Mouse (Mus musculus) liver, embryonic 13.5 days (tissue): ENCODE measurements around the gene Ccdc141. TPM values are rescaled to one million over a fixed set of nuclear protein-coding genes. Genes with fewer than 3 reads are reported as not detected.

Source experiments
- ATAC-seq: fragments of 200-750 bp; cut with Nextera tagmentation; 2 replicates; pipeline ENCODE4 v1.8.0; 2017; ENCODE audit warnings: low read depth, mild to moderate bottlenecking, moderate number of reproducible peaks, moderate library complexity
- DNase-seq: peaks from one replicate; pipeline ENCODE4 v3.0.0; 2022
- H3K27ac ChIP-seq: fragments of 300-500 bp; sonication (generic); 2 replicates; pipeline ENCODE4 v1.5.1; 2015; ENCODE audit warnings: moderate library complexity, mild to moderate bottlenecking, inconsistent platforms
- H3K27me3 ChIP-seq: fragments of 300-500 bp; sonication (generic); 2 replicates; pipeline ENCODE4 v1.6.1; 2015; ENCODE audit warnings: mild to moderate bottlenecking, inconsistent platforms
- H3K36me3 ChIP-seq: fragments of 300-500 bp; sonication (generic); 2 replicates; pipeline ENCODE4 v1.6.1; 2015; ENCODE audit warnings: mild to moderate bottlenecking, inconsistent platforms
- H3K4me1 ChIP-seq: fragments of 300-500 bp; sonication (generic); replicated peaks from 2 replicates; pipeline ENCODE4 v1.6.1; 2015; ENCODE audit warnings: inconsistent platforms
- H3K4me2 ChIP-seq: fragments of 300-500 bp; sonication (generic); 2 replicates; pipeline ENCODE4 v1.6.1; 2015; ENCODE audit warnings: inconsistent platforms, mild to moderate bottlenecking, moderate library complexity
- H3K4me3 ChIP-seq: fragments of 300-500 bp; sonication (generic); replicated peaks from 2 replicates; pipeline ENCODE4 v1.5.1; 2015; ENCODE audit warnings: mild to moderate bottlenecking, inconsistent platforms
- H3K9ac ChIP-seq: fragments of 300-500 bp; sonication (generic); 2 replicates; pipeline ENCODE4 v1.6.1; 2015; ENCODE audit warnings: mild to moderate bottlenecking, inconsistent platforms
- H3K9me3 ChIP-seq: fragments of 300-500 bp; sonication (generic); replicated peaks from 2 replicates; pipeline ENCODE4 v1.6.1; 2016; ENCODE audit warnings: inconsistent platforms
- WGBS: fragments of 180-500 bp; shearing (Covaris S2); methylation state at CpG from one replicate; pipeline ENCODE4 v1.1.7; 2015; ENCODE audit not compliant: insufficient replicate concordance; 5-methylcytosine and 5-hydroxymethylcytosine counted together
- polyA plus RNA-seq: library from polyadenylated mRNA; unstranded; fragments of >200 nt; fragmentation: Nextera tagmentation; extraction: Ambion mirVana; gene quantifications from 2 replicates; pipeline ENCODE4 v1.2.1, GENCODE M21; 2015

The Ccdc141 gene
- 1.0 and 1.1 TPM in 2 replicates for polyA plus RNA-seq

GRCm38 (mm10) chr2:77170633-77171105, at the start of gene Ccdc141:
TSS of gene Ccdc141 (minus strand) at chr2:77170636.
- no peak for DNase-seq
- H3K27me3 ChIP-seq = 0 out of 2 replicates have a peak, but pooled peaks cover 4% of the 10 kb centered on the region
- no peaks in the 10 kb centered on the region for H3K9me3 ChIP-seq
- H3K27ac ChIP-seq = no peak within 1 kb of the TSS
- H3K4me3 ChIP-seq = peak within 1 kb of the TSS; percentile 62
- WGBS = 1% methylated on average over 4 of the region's 6 CpGs
- H3K36me3 ChIP-seq = no peaks in the 10 kb centered on the region
- H3K4me2 ChIP-seq = peak within 1 kb of the TSS; percentile 81
- peaks cover 44% of the 10 kb centered on the region for H3K4me1 ChIP-seq
- ATAC-seq = peak; percentile 49
- H3K9ac ChIP-seq = peak within 1 kb of the TSS; percentile 67

DNA sequence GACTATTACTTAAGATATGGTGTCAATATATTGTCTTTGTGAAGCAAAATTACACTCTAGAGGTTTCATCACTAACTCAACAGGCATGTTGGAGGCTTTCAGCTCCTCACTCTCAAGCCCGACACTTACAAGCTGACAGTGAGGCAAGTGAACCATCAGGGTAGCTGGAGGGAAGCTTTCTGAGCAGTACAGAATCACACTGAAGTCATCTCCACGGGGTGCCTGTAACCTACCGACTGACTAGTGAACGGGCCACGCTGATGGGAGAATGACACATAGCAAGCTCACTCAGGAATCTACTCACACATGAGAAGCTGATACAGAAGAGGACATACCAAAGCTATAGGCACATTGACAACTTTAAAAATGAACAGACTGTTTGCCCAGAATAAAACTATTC, 42.4 kb upstream of the Ccdc141 start:
- Histone ChIP-seq H3K4me2 (no peak overlapping the region), H3K36me3 (no peaks in the 10 kb centered on the region), H3K27ac (no peak overlapping the region), H3K27me3 (no peaks in the 10 kb centered on the region), H3K4me1 (no peaks in the 10 kb centered on the region), H3K4me3 (no peak overlapping the region), H3K9me3 (no peaks in the 10 kb centered on the region), H3K9ac (no peak overlapping the region)
- WGBS = 67% methylated on average over 5 of the region's 5 CpGs
- no peak for ATAC-seq
- DNase-seq = no peak

GRCm38 (mm10) chr2:77206951-77207350, 36.5 kb upstream of the Ccdc141 start:
- DNase-seq (no peak), ATAC-seq (no peak)
- Histone ChIP-seq H3K36me3 (no peaks in the 10 kb centered on the region), H3K4me3 (no peak overlapping the region), H3K4me2 (no peak overlapping the region), H3K9ac (no peak overlapping the region), H3K27ac (no peak overlapping the region), H3K27me3 (no peaks in the 10 kb centered on the region), H3K4me1 (no peaks in the 10 kb centered on the region), H3K9me3 (no peaks in the 10 kb centered on the region)
- 72% methylated on average over 3 of the region's 3 CpGs for WGBS

DNA sequence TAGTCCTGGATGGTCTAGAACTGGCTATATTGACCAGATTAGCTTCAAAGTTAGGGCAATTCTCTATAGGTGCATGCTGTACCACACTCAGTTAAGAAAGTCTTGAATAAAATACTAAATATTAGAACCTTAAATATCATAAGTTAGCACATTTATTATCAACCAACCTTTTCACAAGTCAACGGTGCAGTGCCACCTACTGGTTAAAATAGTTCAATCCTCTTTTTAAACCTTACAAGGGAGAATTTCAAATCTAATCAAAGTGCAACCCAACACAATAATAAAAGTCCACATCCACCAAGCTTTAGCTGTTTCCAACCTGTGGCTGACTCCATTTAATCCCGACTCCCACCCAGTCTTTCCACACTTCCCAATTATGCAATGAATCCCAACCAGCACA, 33.5 kb upstream of the Ccdc141 start:
- Histone ChIP-seq H3K27ac (no peak overlapping the region), H3K4me2 (no peak overlapping the region), H3K9me3 (no peaks in the 10 kb centered on the region), H3K27me3 (no peaks in the 10 kb centered on the region), H3K4me1 (peaks cover 12% of the 10 kb centered on the region), H3K36me3 (no peaks in the 10 kb centered on the region), H3K4me3 (no peak overlapping the region), H3K9ac (no peak overlapping the region)
- no peak for ATAC-seq
- no peak for DNase-seq
- 40% methylated on average over 2 of the region's 2 CpGs for WGBS

DNA sequence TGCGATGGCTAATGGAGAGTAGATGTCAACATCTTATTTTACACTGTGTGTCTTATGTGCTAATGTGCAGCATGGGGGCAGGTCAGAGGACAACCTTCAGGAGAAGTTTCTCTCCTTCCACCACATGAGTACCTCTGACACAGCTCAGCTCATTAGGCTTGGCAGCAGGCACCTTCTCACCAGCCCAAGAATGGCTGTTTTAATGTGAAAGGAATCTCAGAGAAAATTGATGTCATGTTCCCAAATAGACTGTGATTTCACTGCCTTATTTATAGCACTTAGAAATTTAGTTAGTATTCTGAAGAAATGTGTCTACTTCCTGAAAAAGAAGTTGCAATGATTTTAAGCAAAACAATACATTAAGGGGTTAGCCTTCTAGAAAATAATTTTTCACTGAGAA, 31.5 kb upstream of the Ccdc141 start:
- Histone ChIP-seq H3K4me2 (no peak overlapping the region), H3K9ac (no peak overlapping the region), H3K9me3 (no peaks in the 10 kb centered on the region), H3K36me3 (no peaks in the 10 kb centered on the region), H3K4me1 (peaks cover 12% of the 10 kb centered on the region), H3K27ac (no peak overlapping the region), H3K27me3 (no peaks in the 10 kb centered on the region), H3K4me3 (no peak overlapping the region)
- ATAC-seq (no peak), DNase-seq (no peak)
- 76% methylated on average over 1 of the region's 1 CpGs for WGBS

DNA sequence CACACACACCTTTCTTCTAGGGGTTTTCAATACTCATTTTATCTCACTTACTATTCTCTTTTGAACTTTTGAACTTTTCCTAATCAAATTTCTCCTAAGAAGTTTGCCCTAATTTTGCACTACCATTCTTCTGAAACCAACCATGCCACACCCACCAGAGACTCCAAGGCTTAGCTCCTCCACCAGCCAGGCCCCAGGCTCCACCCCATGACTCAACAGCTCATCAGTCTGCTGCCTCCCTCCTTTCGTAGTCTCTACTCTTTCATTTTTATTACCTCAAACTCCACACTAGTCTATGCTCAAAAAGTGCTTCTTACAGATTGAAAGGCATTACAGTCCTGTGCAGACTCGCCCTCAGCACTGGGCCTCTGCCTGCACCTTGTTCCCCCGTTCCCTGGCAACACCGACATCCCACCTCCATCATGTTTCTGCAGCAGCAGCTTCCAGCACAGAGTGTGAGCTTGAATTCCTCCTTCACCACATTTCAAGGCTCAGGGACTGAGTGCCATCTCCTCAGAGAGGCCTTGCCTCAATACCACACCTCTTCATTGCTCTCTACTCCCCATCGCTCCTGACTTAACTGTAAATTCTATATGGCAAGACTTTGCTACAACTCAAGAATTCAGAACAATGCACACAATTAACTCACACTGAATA, 30.6 kb upstream of the Ccdc141 start:
- Histone ChIP-seq H3K4me3 (peak overlapping the region; percentile 35), H3K9ac (no peak overlapping the region), H3K9me3 (no peaks in the 10 kb centered on the region), H3K27ac (peak overlapping the region; percentile 58; the same call in 1 of the 2 replicates), H3K4me2 (peak overlapping the region; percentile 46), H3K27me3 (no peaks in the 10 kb centered on the region), H3K4me1 (peaks cover 12% of the 10 kb centered on the region), H3K36me3 (no peaks in the 10 kb centered on the region)
- 72% methylated on average over 5 of the region's 5 CpGs for WGBS
- peak; percentile 90 for ATAC-seq
- DNase-seq = peak; percentile 69

- WGBS = 81% methylated on average over 4 of the region's 4 CpGs
- Histone ChIP-seq H3K36me3 (no peaks in the 10 kb centered on the region), H3K4me2 (no peak overlapping the region), H3K4me3 (no peak overlapping the region), H3K4me1 (peaks cover 12% of the 10 kb centered on the region), H3K27me3 (no peaks in the 10 kb centered on the region), H3K9me3 (no peaks in the 10 kb centered on the region), H3K9ac (no peak overlapping the region), H3K27ac (no peak overlapping the region)
- no peak for DNase-seq
- ATAC-seq = 0 out of 2 replicates have a peak, but pooled peaks have one; percentile 39
Measured at GRCm38 (mm10) chr2:77200379-77200778, 29.9 kb upstream of the Ccdc141 start.

- H3K4me3 ChIP-seq = no peak overlapping the region
- no peaks in the 10 kb centered on the region for H3K27me3 ChIP-seq
- no peaks in the 10 kb centered on the region for H3K36me3 ChIP-seq
- H3K4me1 ChIP-seq = peaks cover 12% of the 10 kb centered on the region
- no peak for ATAC-seq
- H3K9me3 ChIP-seq = no peaks in the 10 kb centered on the region
- no peak overlapping the region for H3K4me2 ChIP-seq
- H3K27ac ChIP-seq = no peak overlapping the region
- DNase-seq = no peak
- WGBS = 59% methylated on average over 5 of the region's 5 CpGs
- no peak overlapping the region for H3K9ac ChIP-seq
Measured at GRCm38 (mm10) chr2:77198246-77198645, 27.8 kb upstream of the Ccdc141 start.

GRCm38 (mm10) chr2:77196819-77197218, 26.4 kb upstream of the Ccdc141 start:
- Histone ChIP-seq H3K4me1 (peaks cover 12% of the 10 kb centered on the region), H3K9me3 (no peaks in the 10 kb centered on the region), H3K4me3 (no peak overlapping the region), H3K27ac (no peak overlapping the region), H3K4me2 (no peak overlapping the region), H3K27me3 (no peaks in the 10 kb centered on the region), H3K36me3 (no peaks in the 10 kb centered on the region), H3K9ac (no peak overlapping the region)
- 64% methylated on average over 4 of the region's 4 CpGs for WGBS
- no peak for ATAC-seq
- DNase-seq = no peak

- Histone ChIP-seq H3K27me3 (no peaks in the 10 kb centered on the region), H3K4me2 (no peak overlapping the region), H3K9ac (no peak overlapping the region), H3K36me3 (no peaks in the 10 kb centered on the region), H3K4me3 (no peak overlapping the region), H3K4me1 (no peaks in the 10 kb centered on the region), H3K27ac (no peak overlapping the region), H3K9me3 (no peaks in the 10 kb centered on the region)
- WGBS = 74% methylated on average over 5 of the region's 5 CpGs
- ATAC-seq (no peak), DNase-seq (no peak)
Measured at GRCm38 (mm10) chr2:77195056-77195455, 24.6 kb upstream of the Ccdc141 start.

DNA sequence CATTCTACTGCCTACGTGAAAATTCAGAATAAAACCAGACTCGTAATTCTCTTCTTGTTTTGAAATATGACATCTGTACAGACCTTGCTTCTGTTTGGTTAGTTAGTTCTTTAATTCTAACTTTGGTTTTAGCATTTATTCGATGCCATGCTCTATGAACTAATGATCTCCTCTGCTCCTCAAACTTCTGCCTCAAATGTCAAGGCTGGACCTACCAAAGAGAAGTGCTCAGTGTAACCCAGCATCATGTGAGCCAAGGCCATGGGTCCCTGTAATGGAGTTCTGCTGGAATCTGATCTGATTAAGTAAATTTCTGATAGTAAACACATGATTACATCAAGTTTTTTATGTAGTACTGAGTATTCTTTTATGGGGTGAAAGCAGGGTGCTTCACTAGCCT, 21.4 kb upstream of the Ccdc141 start:
- Histone ChIP-seq H3K27me3 (no peaks in the 10 kb centered on the region), H3K4me2 (no peak overlapping the region), H3K27ac (no peak overlapping the region), H3K36me3 (no peaks in the 10 kb centered on the region), H3K9ac (no peak overlapping the region), H3K4me1 (no peaks in the 10 kb centered on the region), H3K4me3 (no peak overlapping the region), H3K9me3 (no peaks in the 10 kb centered on the region)
- DNase-seq = no peak
- 68% methylated on average over 3 of the region's 3 CpGs for WGBS
- ATAC-seq = no peak

DNA sequence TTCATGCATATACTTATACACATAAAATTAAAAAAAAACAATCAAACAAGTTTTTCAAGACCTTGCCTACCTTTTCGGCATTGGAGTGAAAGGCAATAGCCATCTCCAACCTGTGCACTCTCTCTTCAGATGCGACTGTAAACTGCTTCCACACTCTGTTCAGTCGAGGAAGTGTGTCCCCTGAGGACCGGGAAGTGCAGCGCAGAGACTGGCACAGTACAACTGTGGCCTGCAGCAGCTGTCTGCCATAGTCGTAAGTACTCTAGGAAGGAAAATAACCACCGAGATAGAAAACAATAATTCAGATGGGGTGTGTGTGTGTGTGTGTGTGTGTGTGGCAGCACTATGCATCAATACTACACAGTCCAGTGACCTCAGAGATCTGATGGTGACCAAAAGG, 20.5 kb upstream of the Ccdc141 start:
- no peak overlapping the region for H3K4me2 ChIP-seq
- H3K9ac ChIP-seq = no peak overlapping the region
- H3K9me3 ChIP-seq = no peaks in the 10 kb centered on the region
- DNase-seq (no peak), ATAC-seq (no peak)
- H3K4me1 ChIP-seq = no peaks in the 10 kb centered on the region
- H3K4me3 ChIP-seq = no peak overlapping the region
- 77% methylated on average over 7 of the region's 7 CpGs for WGBS
- no peaks in the 10 kb centered on the region for H3K27me3 ChIP-seq
- no peaks in the 10 kb centered on the region for H3K36me3 ChIP-seq
- H3K27ac ChIP-seq = no peak overlapping the region
